Mouse (Mus musculus): ENCODE results near the gene Prdx2.

Prdx2 gene

GRCm38 (mm10) chr8:84969241-84970134 lies at the start of gene Prdx2, which contains the start of the genes Gm49661 and Rnaseh2a:
TSS of gene Prdx2 (plus strand) at chr8:84969587.
TSS of gene Gm49661 (minus strand) at chr8:84969433.
TSS of gene Rnaseh2a (minus strand) at chr8:84969767.
- peak; percentile 85 to 88 for DNase-seq (ENCODE audit: low spot score in 2 of 2)

- DNase-seq (ENCODE audit: low spot score in 2 of 2): no peak
Observed at GRCm38 (mm10) chr8:84921596-84921995, 47.8 kb upstream of the Prdx2 start.

GRCm38 (mm10) chr8:84925557-84925956 lies 43.8 kb upstream of the Prdx2 start:
- no peak for DNase-seq (ENCODE audit: low spot score in 2 of 2)

- DNase-seq (ENCODE audit: low spot score in 2 of 2): no peak
Observed at GRCm38 (mm10) chr8:84927513-84927912, 41.9 kb upstream of the Prdx2 start.

- DNase-seq (ENCODE audit: low spot score in 2 of 2): peak in 1 of 2 experiments; percentile 82
Observed at GRCm38 (mm10) chr8:84928456-84929306, 40.7 kb upstream of the Prdx2 start.

DNA sequence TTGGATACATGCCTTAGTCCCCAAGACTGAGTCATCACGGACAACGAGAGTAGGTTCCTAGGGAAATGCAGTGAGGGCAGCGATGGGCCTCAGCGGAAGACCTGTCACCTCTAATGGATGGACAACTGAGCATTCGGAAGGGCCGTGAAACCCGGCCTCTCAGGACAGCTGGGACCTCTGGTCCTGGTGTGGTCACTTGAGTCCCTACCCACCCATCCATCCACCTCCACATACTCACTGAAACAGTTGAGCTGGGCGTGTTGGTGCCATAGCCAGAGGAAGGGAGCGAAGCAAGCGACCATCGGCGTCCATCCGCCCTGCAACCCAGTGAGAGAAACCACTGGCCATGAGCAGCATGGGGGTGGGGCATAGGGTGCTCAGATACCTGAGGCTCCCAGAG lies 38.8 kb upstream of the Prdx2 start:
- no peak for DNase-seq (ENCODE audit: low spot score in 2 of 2)

DNA sequence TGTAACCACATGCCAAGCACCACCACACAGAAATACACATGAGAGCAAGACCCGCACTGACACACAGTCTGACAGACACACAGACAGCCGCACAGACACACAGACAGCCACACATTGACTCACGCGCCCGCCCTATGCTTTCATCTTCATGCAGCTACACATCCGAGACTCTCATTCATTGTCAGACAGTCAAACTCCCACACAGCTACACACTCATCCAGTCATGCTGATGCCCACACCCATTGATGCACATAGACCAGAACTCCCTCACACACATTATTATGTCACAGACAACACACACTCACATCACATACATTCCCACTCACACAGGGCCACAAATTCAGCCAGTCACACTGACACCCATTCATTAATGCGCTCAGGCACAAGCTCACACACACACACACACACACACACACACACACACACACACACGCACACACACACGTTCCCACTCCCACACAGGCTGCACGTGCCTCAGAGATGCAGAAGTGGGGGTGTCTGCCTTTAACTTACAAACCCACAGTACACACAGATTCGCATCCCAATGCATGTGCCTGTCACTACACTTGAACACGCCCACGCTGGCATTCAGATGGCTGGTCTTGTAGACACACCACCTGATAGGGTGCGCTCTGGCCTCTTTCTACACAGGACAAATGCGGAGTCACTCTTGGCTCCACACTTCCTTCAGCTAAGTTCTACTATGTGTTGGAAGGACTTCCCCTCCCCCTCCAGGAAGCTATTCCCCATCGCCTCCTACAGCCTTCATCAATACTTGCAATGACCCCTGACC lies 35.4 kb upstream of the Prdx2 start:
- DNase-seq (ENCODE audit: low spot score in 2 of 2): no peak

DNA sequence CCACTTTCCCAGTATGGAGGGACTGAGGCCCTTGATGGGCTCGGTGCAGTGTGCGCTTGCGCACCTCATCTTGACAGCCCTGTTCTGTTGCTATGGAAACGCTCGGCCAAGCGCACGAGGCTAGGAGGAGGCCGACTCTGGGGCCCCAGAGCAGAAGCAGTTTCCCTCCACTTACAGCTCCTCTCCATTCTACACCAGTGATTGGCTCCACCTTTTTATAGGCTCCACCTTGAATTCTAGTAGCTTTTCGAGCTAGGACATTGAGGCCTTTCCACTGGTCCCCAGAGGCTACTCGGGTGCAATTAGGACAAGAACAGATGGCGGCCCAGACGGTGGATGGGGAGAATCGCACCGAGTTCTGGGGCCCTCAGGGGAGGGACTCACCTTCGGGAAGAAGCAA lies 34.5 kb upstream of the Prdx2 start:
- no peak for DNase-seq (ENCODE audit: low spot score in 2 of 2)

GRCm38 (mm10) chr8:84935489-84935888 lies 33.9 kb upstream of the Prdx2 start:
- DNase-seq (ENCODE audit: low spot score in 2 of 2): no peak

GRCm38 (mm10) chr8:84936041-84936961 lies 33.1 kb upstream of the Prdx2 start:
- DNase-seq (ENCODE audit: low spot score in 2 of 2): no peak

- DNase-seq (ENCODE audit: low spot score in 2 of 2): peak; percentile 48 to 80
Observed at GRCm38 (mm10) chr8:84936962-84937546, 32.3 kb upstream of the Prdx2 start, which contains the start of gene Mast1. TSS of gene Mast1 (minus strand) at chr8:84937359.

- no peak for DNase-seq (ENCODE audit: low spot score in 2 of 2)
Observed at GRCm38 (mm10) chr8:84937620-84938485, 31.5 kb upstream of the Prdx2 start.

- no peak for DNase-seq (ENCODE audit: low spot score in 2 of 2)
Observed at GRCm38 (mm10) chr8:84943699-84944098, 25.7 kb upstream of the Prdx2 start.

- DNase-seq (ENCODE audit: low spot score in 2 of 2): peak in 1 of 2 experiments; percentile 75
Observed at GRCm38 (mm10) chr8:84944478-84945160, 24.8 kb upstream of the Prdx2 start.

- DNase-seq (ENCODE audit: low spot score in 2 of 2): no peak
Observed at GRCm38 (mm10) chr8:84945235-84945632, 24.2 kb upstream of the Prdx2 start.

- no peak for DNase-seq (ENCODE audit: low spot score in 2 of 2)
Observed at GRCm38 (mm10) chr8:84945633-84946527, 23.5 kb upstream of the Prdx2 start.

GRCm38 (mm10) chr8:84946528-84947240 lies 22.7 kb upstream of the Prdx2 start, which contains the start of gene Rtbdn:
TSS of gene Rtbdn (plus strand) at chr8:84946991.
- no peak for DNase-seq (ENCODE audit: low spot score in 2 of 2)
